ENCODE assay signal across 6 mouse cellular contexts in genomic region chr8:117432111-117432510, GRCm38 (mm10).
"Had no signal": no experiment of that assay in that cellular context is flagged by ENCODE, and none has a peak within 500 bp of the region (broad histone marks: within the 10 kb centered on the region; RNA-seq: fewer than 3 reads in every experiment).

No protein-coding gene starts in this region.

- DNase-seq: liver, embryonic 13.5 days; liver, postnatal 0 days; lung, adult 2 months; lung, postnatal 14 days; lung, postnatal 36 days; right cerebral cortex, postnatal 14 days had no signal
